Mouse (Mus musculus): ENCODE data around the gene Ogdh. TPM values are rescaled to one million over a fixed set of nuclear protein-coding genes. Genes with fewer than 3 reads are reported as not detected.
"Not testable (repeated sequence)": the region's sequence is repeated elsewhere in the genome, so short reads cannot be mapped to it uniquely, and the experiment has no call there.

Ogdh gene
- 115 and 122 TPM in 2 replicates for polyA plus RNA-seq (2016; fragmentation: Nextera tagmentation; extraction: Ambion mirVana)

DNA sequence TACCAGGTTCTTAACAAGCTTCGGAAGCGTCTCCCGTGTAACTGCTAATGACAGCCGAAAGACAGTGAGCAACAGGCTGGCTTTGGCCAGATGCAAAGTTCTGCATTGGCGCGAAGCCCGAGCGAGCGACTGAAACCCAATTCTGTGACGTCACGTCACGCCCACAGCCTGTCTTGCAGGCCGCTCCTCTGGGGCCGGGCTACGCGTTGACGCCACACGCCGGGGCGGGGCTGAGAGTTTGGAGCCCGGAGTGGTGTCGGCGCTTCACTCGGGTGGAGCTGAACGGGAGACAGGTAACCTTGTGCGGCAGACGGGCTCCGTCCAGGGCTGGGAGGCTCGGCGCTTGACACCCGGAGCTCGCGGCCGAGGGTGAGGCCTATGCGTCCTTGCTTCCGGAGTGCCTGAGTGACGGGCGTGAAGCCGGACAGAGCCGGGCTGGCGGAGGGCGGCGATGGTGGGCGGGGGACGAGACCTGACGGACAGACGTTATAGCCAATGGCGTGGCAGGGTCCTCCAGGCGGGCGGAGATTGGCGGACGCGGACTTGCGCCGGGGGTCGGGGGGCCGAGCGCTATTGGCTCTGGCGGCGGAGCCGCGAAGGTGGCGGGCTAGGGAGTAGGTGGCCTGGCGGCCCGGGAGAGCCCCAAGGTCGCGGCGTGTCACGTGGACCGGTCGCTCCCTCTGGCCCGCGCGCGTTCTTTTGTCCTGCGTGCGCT lies at the start of gene Ogdh:
Ogdh (plus strand) TSS at position 233 of the 715 bp plus-strand sequence.
- WGBS = under 1% methylated on average over 75 of the region's 77 CpGs
- Histone ChIP-seq H3K27me3 (ENCODE audit: low read depth, poor library complexity, severe bottlenecking) (no peaks in the 10 kb centered on the region), H3K36me3 (no peaks in the 10 kb centered on the region), H3K27ac (peak within 1 kb of the TSS; percentile 87), H3K4me3 (peak within 1 kb of the TSS; percentile 76), H3K4me1 (peaks cover 9% of the 10 kb centered on the region; the same call in 1 of the 2 replicates), H3K9me3 (replicated peaks) (no peaks in the 10 kb centered on the region)
- DNase-seq (ENCODE audit: low spot score) = peak; percentile 99

DNA sequence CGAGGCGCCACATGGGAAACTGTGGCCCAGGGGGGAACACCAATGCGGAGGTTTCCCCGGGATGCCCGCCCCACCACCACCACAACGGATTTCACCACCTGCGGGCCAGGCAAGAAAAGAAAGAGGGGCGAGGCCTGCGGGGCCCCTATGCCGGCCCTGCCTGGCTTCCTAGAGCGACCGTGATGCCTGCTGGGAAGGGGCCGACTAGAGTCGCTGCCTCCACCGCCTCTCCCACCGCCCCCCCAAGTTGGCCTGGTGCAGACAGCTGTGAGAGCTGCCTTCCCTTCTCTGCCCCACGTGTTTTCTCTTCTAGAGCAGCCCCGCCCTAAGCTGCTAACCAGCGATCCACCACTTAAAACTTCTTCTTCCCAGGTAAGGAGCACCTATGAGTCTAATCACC lies 46.7 kb upstream of the Ogdh start:
- Histone ChIP-seq H3K27ac (no peak overlapping the region), H3K9me3 (replicated peaks) (no peaks in the 10 kb centered on the region), H3K4me3 (no peak overlapping the region), H3K4me1 (no peaks in the 10 kb centered on the region), H3K27me3 (ENCODE audit: low read depth, poor library complexity, severe bottlenecking) (no peaks in the 10 kb centered on the region), H3K36me3 (no peaks in the 10 kb centered on the region)
- 60% methylated on average over 18 of the region's 19 CpGs for WGBS
- DNase-seq (ENCODE audit: low spot score) = no peak

DNA sequence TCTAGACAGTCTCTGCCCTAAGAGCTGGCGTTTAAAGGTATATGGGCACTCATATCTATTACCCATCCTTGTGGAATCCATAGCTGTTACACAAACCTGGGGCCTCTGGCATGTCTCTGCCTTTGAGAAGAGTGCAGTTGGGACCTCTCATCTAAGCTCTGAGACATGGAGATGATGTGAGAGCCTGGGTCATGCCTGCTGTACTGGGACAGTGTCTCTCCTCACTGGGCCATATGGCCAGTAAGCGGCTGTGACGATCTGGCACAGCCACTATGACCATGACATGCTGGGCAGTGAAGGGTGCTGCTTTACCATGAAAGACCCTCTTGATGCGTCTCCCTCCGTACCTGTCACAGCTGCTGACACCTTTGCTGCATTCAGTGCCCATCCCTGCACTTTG lies 39.2 kb upstream of the Ogdh start:
- 89% methylated on average over 5 of the region's 5 CpGs for WGBS
- H3K36me3 ChIP-seq = peaks cover 3% of the 10 kb centered on the region; the same call in 1 of the 2 replicates
- H3K4me3 ChIP-seq = no peak overlapping the region
- H3K4me1 ChIP-seq = no peaks in the 10 kb centered on the region
- no peak overlapping the region for H3K27ac ChIP-seq
- DNase-seq (ENCODE audit: low spot score) = no peak
- H3K27me3 ChIP-seq (ENCODE audit: low read depth, poor library complexity, severe bottlenecking) = no peaks in the 10 kb centered on the region
- no peaks in the 10 kb centered on the region for H3K9me3 ChIP-seq (replicated peaks)

DNA sequence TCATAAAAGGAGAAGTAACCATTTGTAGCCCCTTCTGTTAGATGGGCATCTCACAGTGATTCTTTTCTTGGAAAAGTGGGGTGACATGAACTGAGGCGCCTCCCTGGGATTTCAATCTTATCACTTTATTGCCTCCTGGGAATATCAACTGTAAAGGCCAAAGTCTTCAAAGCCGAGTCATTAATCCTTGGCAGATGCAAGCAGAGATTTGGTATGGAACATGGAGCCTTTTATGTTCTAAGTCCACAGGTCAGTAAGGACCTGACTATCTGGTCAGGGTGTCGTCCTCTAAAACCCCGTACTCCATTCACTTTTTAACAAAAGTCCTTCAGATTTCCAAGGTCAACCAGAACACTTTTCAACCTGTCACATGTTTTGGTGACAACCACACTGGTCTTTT lies 38.6 kb upstream of the Ogdh start:
- Histone ChIP-seq H3K4me3 (no peak overlapping the region), H3K4me1 (no peaks in the 10 kb centered on the region), H3K9me3 (replicated peaks) (no peaks in the 10 kb centered on the region), H3K36me3 (peaks cover 8% of the 10 kb centered on the region), H3K27me3 (ENCODE audit: low read depth, poor library complexity, severe bottlenecking) (no peaks in the 10 kb centered on the region), H3K27ac (no peak overlapping the region)
- WGBS = 90% methylated on average over 4 of the region's 4 CpGs
- no peak for DNase-seq (ENCODE audit: low spot score)

DNA sequence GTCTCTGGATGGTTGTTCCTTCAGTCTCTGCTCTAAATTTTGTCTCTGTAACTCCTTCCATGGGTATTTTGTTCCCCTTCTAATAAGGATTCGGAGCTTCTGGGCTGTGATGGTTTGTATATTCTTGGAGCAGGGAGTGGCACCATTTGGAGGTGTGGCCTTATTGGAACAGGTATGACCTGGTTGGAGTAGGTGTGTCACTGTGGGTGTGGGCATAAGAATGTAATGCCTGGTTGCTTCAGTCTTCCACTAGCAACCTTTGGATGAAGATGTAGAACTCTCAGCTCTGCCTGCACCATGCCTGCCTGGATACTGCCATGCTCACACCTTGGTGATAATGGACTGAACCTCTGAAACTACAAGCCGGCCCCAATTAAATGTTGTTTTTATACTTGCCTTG lies 36.8 kb upstream of the Ogdh start:
- 92% methylated on average over 2 of the region's 2 CpGs for WGBS
- not testable (repeated sequence) for DNase-seq (ENCODE audit: low spot score)

DNA sequence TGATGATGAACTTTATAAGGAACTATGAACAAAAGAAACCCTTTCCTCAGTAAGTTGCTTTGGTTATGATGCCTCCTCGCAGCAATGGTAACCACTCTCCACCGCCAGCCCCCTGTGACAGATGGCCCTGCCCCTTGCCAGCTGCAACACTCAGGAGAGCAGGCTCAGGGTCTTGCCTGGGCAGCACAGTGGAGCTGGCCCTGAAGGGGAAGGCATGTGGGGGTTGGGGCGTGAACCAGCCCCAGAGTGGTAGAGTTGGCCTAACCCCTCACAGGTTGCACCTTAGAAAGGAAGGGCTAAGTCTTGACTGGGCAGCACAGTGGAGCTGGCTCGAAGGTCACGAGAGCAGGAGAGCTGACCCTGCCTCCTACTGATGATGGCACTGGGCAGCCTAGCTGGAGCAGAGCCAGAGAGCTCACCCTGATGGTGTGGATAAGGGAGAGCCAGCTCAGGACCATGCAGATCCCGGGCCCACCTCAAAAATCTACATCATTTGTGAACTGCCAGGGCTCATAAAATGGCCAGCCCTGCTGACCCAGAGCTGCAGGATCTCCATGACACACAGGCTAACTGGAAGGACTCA lies 34.9 kb upstream of the Ogdh start:
- no peak overlapping the region for H3K4me3 ChIP-seq
- no peak for DNase-seq (ENCODE audit: low spot score)
- H3K27ac ChIP-seq = no peak overlapping the region; the same call in 1 of the 2 replicates
- H3K9me3 ChIP-seq (replicated peaks) = no peaks in the 10 kb centered on the region
- H3K27me3 ChIP-seq (ENCODE audit: low read depth, poor library complexity, severe bottlenecking) = no peaks in the 10 kb centered on the region
- H3K36me3 ChIP-seq = peaks cover 46% of the 10 kb centered on the region
- no peaks in the 10 kb centered on the region for H3K4me1 ChIP-seq
- 76% methylated on average over 6 of the region's 6 CpGs for WGBS

More for the DNA sequence above, 36.8 kb upstream of the Ogdh start:
- H3K27ac ChIP-seq; H3K4me1 ChIP-seq; H3K9me3 ChIP-seq (replicated peaks); H3K4me3 ChIP-seq; H3K27me3 ChIP-seq (ENCODE audit: low read depth, poor library complexity, severe bottlenecking): not testable (repeated sequence)
- H3K36me3 ChIP-seq = peaks cover 26% of the 10 kb centered on the region

DNA sequence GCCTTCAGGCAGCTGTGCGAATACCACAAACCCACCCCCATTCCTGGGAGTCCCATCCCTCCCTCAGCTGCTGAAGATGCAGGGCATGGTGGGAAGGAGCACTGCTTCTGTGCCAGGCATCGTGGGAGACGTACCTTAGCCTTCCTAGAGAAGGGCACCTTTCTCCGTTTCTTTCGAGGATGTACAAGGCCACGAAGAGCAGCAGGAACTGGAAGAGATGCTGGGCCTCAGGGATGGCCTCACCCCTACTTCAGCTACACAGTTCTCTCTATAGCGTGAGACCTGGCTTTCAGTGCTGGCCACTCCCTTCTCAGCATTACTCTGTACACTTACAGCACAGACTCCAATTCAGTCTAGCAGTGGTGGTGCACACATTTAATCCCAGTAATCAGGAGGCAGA lies 32.0 kb upstream of the Ogdh start:
- Histone ChIP-seq H3K27me3 (ENCODE audit: low read depth, poor library complexity, severe bottlenecking) (no peaks in the 10 kb centered on the region), H3K36me3 (peaks cover 74% of the 10 kb centered on the region), H3K9me3 (replicated peaks) (no peaks in the 10 kb centered on the region), H3K4me3 (no peak overlapping the region), H3K27ac (no peak overlapping the region), H3K4me1 (no peaks in the 10 kb centered on the region)
- 96% methylated on average over 7 of the region's 7 CpGs for WGBS
- no peak for DNase-seq (ENCODE audit: low spot score)

DNA sequence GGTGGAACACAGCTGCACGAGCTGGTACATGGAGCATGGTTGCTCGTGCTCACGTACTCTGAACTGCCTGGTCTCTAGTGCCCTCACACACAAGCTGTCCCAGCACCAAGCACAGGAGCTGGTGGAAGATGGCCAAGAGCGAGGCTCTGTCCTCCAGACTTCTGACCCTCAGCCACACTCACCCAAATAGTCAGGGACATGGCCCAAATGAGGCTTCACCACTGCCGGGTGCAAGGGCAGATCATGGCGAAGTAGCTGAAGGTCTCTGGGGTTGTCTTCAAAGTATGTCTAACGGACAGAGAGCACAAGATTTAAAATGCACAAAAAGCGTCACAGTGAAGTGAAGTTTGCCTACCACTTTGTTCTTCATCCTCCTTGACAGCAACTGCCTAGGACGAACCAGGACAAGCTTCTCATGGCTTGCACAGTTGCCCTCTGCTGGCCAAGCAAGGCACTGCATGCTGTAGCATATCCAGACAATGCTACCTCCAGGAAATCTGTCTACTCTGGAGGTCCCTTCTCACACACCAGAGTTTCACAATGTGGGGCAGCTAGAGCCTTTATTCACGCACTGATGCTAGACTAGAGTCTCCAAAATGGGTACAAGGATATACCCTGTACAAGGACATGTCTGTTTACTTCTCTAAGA lies 29.9 kb upstream of the Ogdh start:
- Histone ChIP-seq H3K9me3 (replicated peaks) (no peaks in the 10 kb centered on the region), H3K27ac (no peak overlapping the region), H3K27me3 (ENCODE audit: low read depth, poor library complexity, severe bottlenecking) (no peaks in the 10 kb centered on the region), H3K4me1 (peaks cover 5% of the 10 kb centered on the region), H3K4me3 (no peak overlapping the region), H3K36me3 (peaks cover 96% of the 10 kb centered on the region)
- WGBS = 84% methylated on average over 10 of the region's 10 CpGs
- peak; percentile 86 for DNase-seq (ENCODE audit: low spot score)

DNA sequence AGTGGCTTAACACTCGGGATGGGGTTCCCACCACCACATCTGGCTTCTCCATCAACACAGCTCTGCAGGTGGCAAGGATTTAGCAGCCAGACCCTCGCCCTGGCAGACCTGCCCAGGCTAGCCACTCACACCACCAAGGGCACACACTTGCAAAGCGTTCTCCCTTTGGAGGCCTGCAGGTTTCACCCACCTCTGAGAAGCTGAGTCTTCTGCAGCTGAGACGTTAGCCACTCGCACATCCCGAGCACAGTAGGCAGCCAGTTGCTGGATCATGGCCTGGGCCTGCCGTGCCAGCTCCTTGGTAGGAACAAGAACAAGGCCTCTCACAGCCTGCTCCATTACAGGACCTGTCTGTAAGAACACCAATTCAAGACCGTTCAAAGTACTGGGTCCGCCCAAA lies 24.8 kb upstream of the Ogdh start:
- Histone ChIP-seq H3K36me3 (peaks cover 73% of the 10 kb centered on the region), H3K4me1 (peaks cover 10% of the 10 kb centered on the region), H3K9me3 (replicated peaks) (no peaks in the 10 kb centered on the region), H3K27me3 (ENCODE audit: low read depth, poor library complexity, severe bottlenecking) (no peaks in the 10 kb centered on the region), H3K4me3 (peak overlapping the region; percentile 91), H3K27ac (0 out of 2 replicates have a peak overlapping the region, but pooled peaks have one; percentile 87)
- no peak for DNase-seq (ENCODE audit: low spot score)
- 71% methylated on average over 9 of the region's 9 CpGs for WGBS

DNA sequence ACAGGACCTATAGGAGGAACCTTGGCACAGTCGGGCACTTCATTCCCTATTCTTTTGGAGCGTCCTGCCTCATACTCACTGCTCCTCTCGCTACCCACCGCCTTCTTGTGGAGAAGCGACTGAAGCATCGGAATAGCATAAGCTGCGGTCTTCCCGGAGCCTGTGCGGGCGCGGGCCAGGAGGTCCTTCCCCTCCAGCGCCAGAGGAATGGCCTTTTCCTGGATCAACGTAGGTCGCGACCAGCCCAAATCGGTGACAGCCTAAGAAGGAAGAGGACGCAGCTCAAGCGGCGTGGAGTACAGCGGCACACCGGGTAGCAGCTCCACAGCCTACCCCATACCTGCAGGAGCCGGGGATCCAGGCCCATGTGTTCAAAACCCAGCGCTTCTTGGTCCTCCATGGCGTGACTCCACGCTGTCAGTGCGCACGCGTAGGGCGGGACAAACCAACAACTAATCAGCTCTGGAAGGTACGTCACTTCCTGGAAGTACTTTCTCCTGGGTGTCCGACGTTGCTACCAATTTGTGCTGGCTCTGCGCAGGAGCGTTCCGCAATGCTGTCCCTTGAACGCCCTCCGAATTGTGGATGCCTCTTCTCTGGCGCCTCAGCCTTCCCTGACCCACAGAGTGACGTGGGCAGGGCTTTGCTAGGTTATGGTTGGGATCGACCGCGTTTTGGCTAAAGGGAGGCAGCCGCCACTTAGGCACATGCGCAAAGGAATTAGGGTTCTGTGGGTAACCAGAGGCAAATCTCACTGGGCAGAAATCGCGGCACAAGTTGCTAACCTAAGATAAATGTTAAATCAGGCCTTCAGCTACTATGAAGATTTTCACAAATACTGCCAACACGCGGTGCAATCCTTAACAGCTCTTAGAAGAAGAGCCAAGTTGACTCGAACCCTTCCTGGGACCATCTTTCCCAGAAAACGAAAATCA lies 23.8 kb upstream of the Ogdh start, which contains the start of gene Ddx56:
Ddx56 (minus strand) TSS at position 453 of the 935 bp plus-strand sequence.
- DNase-seq (ENCODE audit: low spot score) = peak; percentile 90
- Histone ChIP-seq H3K4me3 (peak within 1 kb of the TSS; percentile 91), H3K4me1 (peaks cover 10% of the 10 kb centered on the region), H3K9me3 (replicated peaks) (no peaks in the 10 kb centered on the region), H3K27me3 (ENCODE audit: low read depth, poor library complexity, severe bottlenecking) (no peaks in the 10 kb centered on the region), H3K36me3 (peaks cover 73% of the 10 kb centered on the region), H3K27ac (peak within 1 kb of the TSS; percentile 87)
- WGBS = 2% methylated on average over 50 of the region's 50 CpGs

DNA sequence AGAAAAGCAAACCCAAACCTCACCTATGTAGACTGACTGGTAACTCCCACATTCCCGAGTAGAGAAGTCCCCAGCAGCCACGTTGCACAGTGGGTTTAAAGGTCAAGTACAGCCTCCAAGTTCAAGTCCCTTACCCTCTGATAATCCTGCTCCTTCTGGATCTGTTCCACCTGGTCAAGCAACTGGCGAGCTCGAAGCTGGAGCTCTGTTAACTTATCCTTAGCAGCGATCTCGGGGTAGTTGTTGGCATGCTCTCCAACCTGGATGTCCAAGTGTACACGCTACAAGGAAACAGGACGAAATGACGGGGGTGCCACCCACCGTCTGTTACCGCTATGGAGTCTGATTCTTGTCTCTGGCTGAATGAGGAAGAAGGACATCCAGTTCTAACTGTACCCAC lies 17.8 kb upstream of the Ogdh start:
- Histone ChIP-seq H3K27ac (peak overlapping the region; percentile 88; the same call in 1 of the 2 replicates), H3K4me1 (peaks cover 12% of the 10 kb centered on the region), H3K27me3 (ENCODE audit: low read depth, poor library complexity, severe bottlenecking) (no peaks in the 10 kb centered on the region), H3K4me3 (peak overlapping the region; percentile 90), H3K9me3 (replicated peaks) (no peaks in the 10 kb centered on the region), H3K36me3 (peaks cover 41% of the 10 kb centered on the region)
- 75% methylated on average over 11 of the region's 11 CpGs for WGBS
- no peak for DNase-seq (ENCODE audit: low spot score)

DNA sequence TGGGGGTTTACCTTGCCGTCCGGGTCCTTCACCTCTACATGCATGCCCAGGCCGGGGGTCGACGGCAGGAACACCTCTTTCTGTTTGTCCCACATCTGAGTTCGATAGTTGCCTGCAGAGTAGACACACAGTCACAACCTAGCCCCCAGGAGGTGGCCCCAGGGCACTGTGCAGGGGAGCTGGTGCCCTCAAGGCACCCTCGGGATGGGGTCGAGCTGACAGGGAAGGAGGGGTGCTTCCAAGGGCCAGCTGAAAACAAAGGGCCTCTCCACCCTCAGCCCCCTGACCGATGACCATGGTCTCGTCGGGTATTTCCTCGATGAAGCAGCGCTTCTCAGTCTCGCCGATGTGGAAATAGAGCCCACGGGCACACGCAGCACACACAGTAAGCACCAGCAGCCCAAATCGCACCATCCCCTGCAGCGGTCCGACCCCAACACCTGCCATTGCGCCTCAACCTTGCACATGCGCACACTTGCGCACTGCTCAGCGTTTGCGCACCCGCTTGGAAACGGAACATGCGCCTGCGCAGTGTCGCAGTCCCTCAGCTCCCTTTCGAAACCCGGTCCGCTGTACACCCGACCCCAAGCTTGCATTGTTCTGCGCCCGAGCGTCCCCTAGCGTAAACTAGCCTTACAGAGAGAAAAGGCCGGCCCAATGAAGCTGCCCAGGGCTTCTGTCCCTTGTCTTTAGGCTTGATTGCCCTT lies 16.9 kb upstream of the Ogdh start, which contains the start of gene Tmed4:
Tmed4 (minus strand) TSS at position 484 of the 707 bp plus-strand sequence.
- peak within 1 kb of the TSS; percentile 90 for H3K4me3 ChIP-seq
- WGBS = 1% methylated on average over 39 of the region's 39 CpGs
- DNase-seq (ENCODE audit: low spot score) = peak; percentile 98
- peaks cover 36% of the 10 kb centered on the region for H3K36me3 ChIP-seq
- peak within 1 kb of the TSS; percentile 88 for H3K27ac ChIP-seq
- no peaks in the 10 kb centered on the region for H3K9me3 ChIP-seq (replicated peaks)
- H3K27me3 ChIP-seq (ENCODE audit: low read depth, poor library complexity, severe bottlenecking) = no peaks in the 10 kb centered on the region
- H3K4me1 ChIP-seq = peaks cover 12% of the 10 kb centered on the region
